Mouse (Mus musculus) CH12.LX (cell line): ENCODE data around the gene Cntln. TPM values are rescaled to one million over a fixed set of nuclear protein-coding genes. Genes with fewer than 3 reads are reported as not detected.

Experiments used
- DNase-seq: peaks from one replicate; pipeline ENCODE4 v3.0.0-alpha.2; 2013; ENCODE audit errors: extremely low read depth
- H3K27ac ChIP-seq: 2 replicates; pipeline ENCODE4 v1.5.1; 2012; ENCODE audit warnings: low read depth, mild to moderate bottlenecking, control low read depth, moderate library complexity; ENCODE audit not compliant: insufficient read depth
- H3K27me3 ChIP-seq: replicated peaks from 2 replicates; pipeline ENCODE3; 2012; ENCODE audit warnings: inconsistent platforms
- H3K36me3 ChIP-seq, 2 experiments: replicated peaks in 1 of 2; 2 replicates each; pipeline versions ENCODE3 to v1.6.1; 2012; ENCODE audit warnings: inconsistent platforms in 1 of 2, low read length in 1 of 2, mild to moderate bottlenecking in 1 of 2, mixed read lengths in 1 of 2, moderate library complexity in 1 of 2; ENCODE audit not compliant: control insufficient read depth in 1 of 2, insufficient read depth in 1 of 2
- H3K4me1 ChIP-seq, 2 experiments: 2 replicates each; pipeline ENCODE4 v1.6.1; 2012; ENCODE audit warnings: inconsistent platforms in 1 of 2, moderate library complexity in 1 of 2; ENCODE audit not compliant: insufficient read depth in 2 of 2, control insufficient read depth in 1 of 2
- H3K4me2 ChIP-seq: 2 replicates; pipeline ENCODE4 v1.6.1; 2012; ENCODE audit warnings: low read depth, mild to moderate bottlenecking, control low read depth; ENCODE audit not compliant: poor library complexity, insufficient read depth, severe bottlenecking
- H3K4me3 ChIP-seq, 3 experiments: fragments of 150-350 bp in 1 of 3; sonication (generic) in 1 of 3; replicated peaks in 1 of 3; 2 replicates each; pipeline versions ENCODE3 to v1.5.1; 2011 to 2012; ENCODE audit warnings: low read depth in 2 of 3, low read length in 2 of 3, mild to moderate bottlenecking in 2 of 3, moderate library complexity in 2 of 3, control low read depth in 1 of 3, improper control_type of control experiment in 1 of 3, inconsistent platforms in 1 of 3, mixed read lengths in 1 of 3; ENCODE audit not compliant: poor library complexity in 1 of 3
- H3K79me2 ChIP-seq: replicated peaks from 2 replicates; pipeline ENCODE4 v1.6.1; 2012; ENCODE audit warnings: mild to moderate bottlenecking, moderate library complexity; ENCODE audit not compliant: control insufficient read depth, poor library complexity, insufficient read depth, severe bottlenecking; ENCODE audit errors: extremely low read depth
- H3K9ac ChIP-seq: 2 replicates; pipeline ENCODE4 v1.6.1; 2012; ENCODE audit warnings: low read depth, mild to moderate bottlenecking, control low read depth, moderate library complexity; ENCODE audit not compliant: insufficient read depth
- H3K9me3 ChIP-seq: replicated peaks from 2 replicates; pipeline ENCODE3; 2012; ENCODE audit warnings: low read length, inconsistent platforms, mixed read lengths
- BHLHE40 ChIP-seq: IDR thresholded peaks from 2 replicates; pipeline ENCODE4 v1.6.1; 2011; ENCODE audit warnings: mild to moderate bottlenecking, low read depth, low read length, improper control_type of control experiment
- CHD1 ChIP-seq: IDR thresholded peaks from 2 replicates; pipeline ENCODE4 v1.6.1; 2012; ENCODE audit warnings: low read depth, low read length, improper control_type of control experiment, inconsistent platforms
- E2F4 ChIP-seq: IDR thresholded peaks from 2 replicates; pipeline ENCODE4 v1.6.1; 2011; ENCODE audit warnings: low read depth, low read length, improper control_type of control experiment; ENCODE audit not compliant: insufficient replicate concordance
- ELF1 ChIP-seq: IDR thresholded peaks from 2 replicates; pipeline ENCODE4 v1.6.1; 2014; ENCODE audit warnings: low read depth, mild to moderate bottlenecking, inconsistent platforms, low read length, improper control_type of control experiment
- EP300 ChIP-seq: IDR thresholded peaks from 2 replicates; pipeline ENCODE4 v1.6.1; 2011; ENCODE audit warnings: low read length, improper control_type of control experiment
- GABPA ChIP-seq: IDR thresholded peaks from 2 replicates; pipeline ENCODE4 v1.6.1; 2012; ENCODE audit warnings: low read depth, low read length, improper control_type of control experiment, inconsistent platforms; ENCODE audit not compliant: insufficient replicate concordance
- HCFC1 ChIP-seq: IDR thresholded peaks from 2 replicates; pipeline ENCODE4 v1.6.1; 2012; ENCODE audit warnings: low read depth, mild to moderate bottlenecking, inconsistent platforms, low read length, improper control_type of control experiment
- IRF4 ChIP-seq: IDR thresholded peaks from 2 replicates; pipeline ENCODE4 v1.6.1; 2014; ENCODE audit warnings: low read depth, mild to moderate bottlenecking, inconsistent platforms, low read length, improper control_type of control experiment
- JUN ChIP-seq: IDR thresholded peaks from 2 replicates; pipeline ENCODE4 v1.6.1; 2011; ENCODE audit warnings: low read depth, mild to moderate bottlenecking, low read length, improper control_type of control experiment, moderate library complexity; ENCODE audit not compliant: insufficient read depth
- JUND ChIP-seq: conservative IDR thresholded peaks from 2 replicates; pipeline ENCODE4 v1.6.1; 2011; ENCODE audit warnings: low read depth, low read length, improper control_type of control experiment
- KAT2A ChIP-seq: IDR thresholded peaks from 2 replicates; pipeline ENCODE4 v1.6.1; 2012; ENCODE audit warnings: low read length, improper control_type of control experiment, inconsistent platforms; ENCODE audit not compliant: insufficient replicate concordance
- MAZ ChIP-seq: IDR thresholded peaks from 2 replicates; pipeline ENCODE4 v1.6.1; 2012; ENCODE audit warnings: low read depth, mild to moderate bottlenecking, inconsistent platforms, low read length, improper control_type of control experiment, moderate library complexity
- MXI1 ChIP-seq: IDR thresholded peaks from 2 replicates; pipeline ENCODE4 v1.6.1; 2011; ENCODE audit warnings: mild to moderate bottlenecking, low read depth, low read length, improper control_type of control experiment
- NELFE ChIP-seq: IDR thresholded peaks from 2 replicates; pipeline ENCODE4 v1.6.1; 2011; ENCODE audit warnings: low read depth, low read length, improper control_type of control experiment
- POLR2A ChIP-seq: IDR thresholded peaks from 2 replicates; pipeline ENCODE4 v1.6.1; 2011; ENCODE audit warnings: low read depth, mild to moderate bottlenecking, improper control_type of control experiment, low read length
- RCOR1 ChIP-seq: conservative IDR thresholded peaks from 2 replicates; pipeline ENCODE4 v1.6.1; 2012; ENCODE audit warnings: low read depth, mild to moderate bottlenecking, inconsistent platforms, low read length, improper control_type of control experiment
- SMC3 ChIP-seq: IDR thresholded peaks from 2 replicates; pipeline ENCODE4 v1.6.1; 2011; ENCODE audit warnings: low read depth, low read length, improper control_type of control experiment
- TBP ChIP-seq: conservative IDR thresholded peaks from 2 replicates; pipeline ENCODE4 v1.6.1; 2011; ENCODE audit warnings: low read depth, low read length, improper control_type of control experiment
- UBTF ChIP-seq: IDR thresholded peaks from 2 replicates; pipeline ENCODE4 v1.6.1; 2012; ENCODE audit warnings: low read depth, mild to moderate bottlenecking, inconsistent platforms, low read length, improper control_type of control experiment, moderate library complexity
- USF1 ChIP-seq: IDR thresholded peaks from 2 replicates; pipeline ENCODE4 v1.6.1; 2014; ENCODE audit warnings: low read depth, mild to moderate bottlenecking, inconsistent platforms, low read length, improper control_type of control experiment
- ZKSCAN1 ChIP-seq: IDR thresholded peaks from 2 replicates; pipeline ENCODE4 v1.6.1; 2012; ENCODE audit warnings: low read depth, inconsistent platforms, low read length, improper control_type of control experiment, borderline replicate concordance
- ZMIZ1 ChIP-seq: IDR thresholded peaks from 2 replicates; pipeline ENCODE4 v1.6.1; 2012; ENCODE audit warnings: low read depth, mild to moderate bottlenecking, inconsistent platforms, low read length, improper control_type of control experiment
- ZNF384 ChIP-seq: IDR thresholded peaks from 2 replicates; pipeline ENCODE4 v1.6.1; 2012; ENCODE audit warnings: low read depth, low read length, improper control_type of control experiment, inconsistent platforms
- dilution Hi-C: fragments of 300-500 bp; cut with MboI; formaldehyde crosslinking; loops from 2 replicates; pipeline ENCODE4 v1.14.3; 2020; ENCODE audit warnings: low sequenced_read_pairs; ENCODE audit not compliant: extremely low pct_unique_long_range_greater_than_20kb, extremely low pct_ligation_motif_present
- in situ Hi-C: fragments of 300-500 bp; cut with MboI; formaldehyde crosslinking; loops from 3 replicates; pipeline ENCODE4 v1.14.3; 2019; ENCODE audit warnings: low sequenced_read_pairs, low pct_ligation_motif_present, low pct_unique_long_range_greater_than_20kb, mixed read lengths
- polyA plus RNA-seq: library from polyadenylated mRNA; unstranded; fragments of >175 nt; gene quantifications from 2 replicates; pipeline ENCODE4 v1.2.1, GENCODE M21; 2012; ENCODE audit warnings: low read depth; ENCODE audit not compliant: insufficient read length
- total RNA-seq, 2 experiments: library from RNA; depleted of rRNA; stranded (reverse); fragments of 300-350 nt in 1 of 2; fragments of >200 nt in 1 of 2; gene quantifications; 2 replicates each; pipeline ENCODE4 v1.2.3; 2012 to 2014

The Cntln gene
- total and polyA plus RNA-seq, 3 experiments: not detected

GRCm38 (mm10) chr4:84995520-84996348, 111.6 kb downstream of the Cntln start:
- H3K4me1 ChIP-seq: no peaks in the 10 kb centered on the region
- no peak for DNase-seq
- H3K27me3 ChIP-seq: no peaks in the 10 kb centered on the region
- TF ChIP-seq RCOR1 (no peak), IRF4 (no peak), CHD1 (no peak), KAT2A (no peak), TBP (no peak), MXI1 (no peak), MAZ (no peak), SMC3 (no peak), HCFC1 (no peak), GABPA (no peak), JUN (no peak)
- no peak overlapping the region for H3K4me2 ChIP-seq
- in situ Hi-C loops (no loop called here), dilution Hi-C loops (no loop called here)
- H3K79me2 ChIP-seq: no peaks in the 10 kb centered on the region
- peaks cover 32% of the 10 kb centered on the region for H3K9me3 ChIP-seq
- H3K27ac ChIP-seq: no peak overlapping the region
- no peaks in the 10 kb centered on the region for H3K36me3 ChIP-seq
- no peak overlapping the region for H3K4me3 ChIP-seq
- no peak overlapping the region for H3K9ac ChIP-seq

- Histone ChIP-seq H3K9ac (no peak overlapping the region), H3K36me3 (no peaks in the 10 kb centered on the region), H3K9me3 (peaks cover 22% of the 10 kb centered on the region), H3K4me3 (no peak overlapping the region), H3K27ac (no peak overlapping the region), H3K4me1 (no peaks in the 10 kb centered on the region)
- dilution Hi-C loops: no loop called here
- TF ChIP-seq POLR2A: no peak
- TF ChIP-seq JUND: no peak
- no peak for TF ChIP-seq E2F4
- TF ChIP-seq UBTF: no peak
- TF ChIP-seq EP300: no peak
- no peak for TF ChIP-seq ZNF384
- TF ChIP-seq MAZ: no peak
- no peak for TF ChIP-seq NELFE
- no peak for TF ChIP-seq ELF1
- no peak for TF ChIP-seq JUN
- no peak for TF ChIP-seq ZMIZ1
- no peak for TF ChIP-seq ZKSCAN1
- TF ChIP-seq CHD1: no peak
- no peak for TF ChIP-seq BHLHE40
- TF ChIP-seq USF1: no peak
- TF ChIP-seq, all 38 proteins: peak for 0
- no peak for DNase-seq
- Histone ChIP-seq H3K79me2 (no peaks in the 10 kb centered on the region), H3K4me2 (no peak overlapping the region), H3K27me3 (no peaks in the 10 kb centered on the region)
- in situ Hi-C loops: no loop called here
Observed at GRCm38 (mm10) chr4:85005581-85005980, 121.5 kb downstream of the Cntln start.
